Mouse (Mus musculus) ovary, postnatal 36 days (tissue): ENCODE results near the gene Zfp839.
A peak's percentile ranks its signal among the peaks of the same experiment; 100 is the strongest.

Experiments
- DNase-seq: peaks from one replicate; pipeline ENCODE4 v3.0.0; 2022; ENCODE audit warnings: low spot score, mixed read lengths

Zfp839 gene

GRCm38 (mm10) chr12:110885251-110885650, 35.2 kb downstream of the Zfp839 start:
- DNase-seq, result no peak

GRCm38 (mm10) chr12:110888106-110888505, 38.1 kb downstream of the Zfp839 start:
- DNase-seq, result no peak

GRCm38 (mm10) chr12:110888606-110889005, 38.6 kb downstream of the Zfp839 start:
- DNase-seq, result no peak

GRCm38 (mm10) chr12:110889036-110890020, 39.3 kb downstream of the Zfp839 start, which contains the start of the genes Cinp and Tecpr2:
Gene Cinp (minus strand): TSS chr12:110889145.
Gene Tecpr2 (plus strand): TSS chr12:110889264.
- DNase-seq, result peak; percentile 93

- no peak for DNase-seq
Measured at GRCm38 (mm10) chr12:110891887-110892286, 41.8 kb downstream of the Zfp839 start.

- no peak for DNase-seq
Measured at GRCm38 (mm10) chr12:110902106-110902505, 52.1 kb downstream of the Zfp839 start.

- no peak for DNase-seq
Measured at GRCm38 (mm10) chr12:110903536-110903935, 53.5 kb downstream of the Zfp839 start.

- no peak for DNase-seq
Measured at GRCm38 (mm10) chr12:110907845-110908244, 57.8 kb downstream of the Zfp839 start.

GRCm38 (mm10) chr12:110909962-110910361, 59.9 kb downstream of the Zfp839 start:
- DNase-seq, result no peak

GRCm38 (mm10) chr12:110915761-110916160, 65.7 kb downstream of the Zfp839 start:
- no peak for DNase-seq
